Mouse (Mus musculus) CH12.LX (cell line): ENCODE measurements around the gene H2-Q1.
"Not testable (repeated sequence)": the region's sequence is repeated elsewhere in the genome, so short reads cannot be mapped to it uniquely, and the experiment has no call there.

Experiments
- CTCF ChIP-seq, 2 experiments: IDR thresholded peaks in 1 of 2; conservative IDR thresholded peaks in 1 of 2; 2 replicates each; pipeline ENCODE4 v1.5.1; 2011 to 2012; ENCODE audit warnings: low read depth in 2 of 2, low read length in 2 of 2, improper control_type of control experiment in 1 of 2, inconsistent platforms in 1 of 2, mild to moderate bottlenecking in 1 of 2, moderate library complexity in 1 of 2
- JUND ChIP-seq: conservative IDR thresholded peaks from 2 replicates; pipeline ENCODE4 v1.6.1; 2011; ENCODE audit warnings: low read depth, low read length, improper control_type of control experiment
- MXI1 ChIP-seq: IDR thresholded peaks from 2 replicates; pipeline ENCODE4 v1.6.1; 2011; ENCODE audit warnings: mild to moderate bottlenecking, low read depth, low read length, improper control_type of control experiment
- POLR2A ChIP-seq: IDR thresholded peaks from 2 replicates; pipeline ENCODE4 v1.6.1; 2011; ENCODE audit warnings: low read depth, mild to moderate bottlenecking, improper control_type of control experiment, low read length
- TBP ChIP-seq: conservative IDR thresholded peaks from 2 replicates; pipeline ENCODE4 v1.6.1; 2011; ENCODE audit warnings: low read depth, low read length, improper control_type of control experiment

DNA sequence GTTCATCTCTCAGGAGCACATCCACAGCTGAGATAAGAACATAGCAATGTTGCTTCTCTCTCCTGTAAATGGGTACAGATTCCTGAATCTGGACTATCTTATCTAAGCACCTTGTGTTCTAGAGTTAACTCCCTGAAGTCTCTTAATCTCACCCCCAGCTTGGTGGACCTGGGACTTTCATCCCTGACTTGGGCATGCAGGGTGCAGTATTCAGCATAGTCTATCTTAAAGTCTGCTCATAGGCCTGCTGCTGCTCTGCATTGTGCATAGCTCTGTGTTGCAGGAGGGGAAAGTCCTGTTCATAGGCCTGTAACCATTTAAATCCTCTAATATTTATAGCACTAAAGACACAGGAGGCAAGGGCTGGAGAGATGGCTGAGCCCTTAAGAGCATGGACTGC is 5.8 kb downstream of the H2-Q1 start:
- not testable (repeated sequence) for TF ChIP-seq TBP; CTCF (conservative IDR thresholded peaks at IDR 0.05 in 1 of 2, IDR thresholded peaks at IDR 0.05 in 1 of 2; ENCODE audit: low read depth in 2 of 2, low read length in 2 of 2); POLR2A; MXI1; JUND
